Mouse (Mus musculus) kidney, embryonic 15.5 days (tissue): ENCODE measurements at regions not wholly inside any gene's neighbourhood (a gene's known extent, or its start where the extent isn't known, plus 50 kb on each side); places are given as distances from the start of the nearest gene placed in this dataset.

ENCODE experiments used
- ATAC-seq: fragments of 200-750 bp; cut with Nextera tagmentation; replicated peaks from 2 replicates; pipeline ENCODE4 v1.8.0; 2017; ENCODE audit warnings: moderate TSS enrichment; ENCODE audit not compliant: low FRiP score
- H3K27ac ChIP-seq: fragments of 300-500 bp; sonication (generic); 2 replicates; pipeline ENCODE4 v1.5.1; 2015; ENCODE audit warnings: mild to moderate bottlenecking, inconsistent platforms
- H3K27me3 ChIP-seq: fragments of 300-500 bp; sonication (generic); 2 replicates; pipeline ENCODE4 v1.6.1; 2015; ENCODE audit warnings: inconsistent platforms
- H3K36me3 ChIP-seq: fragments of 300-500 bp; sonication (generic); 2 replicates; pipeline ENCODE4 v1.6.1; 2015; ENCODE audit warnings: inconsistent platforms
- H3K4me1 ChIP-seq: fragments of 300-500 bp; sonication (generic); 2 replicates; pipeline ENCODE4 v1.6.1; 2015; ENCODE audit warnings: inconsistent platforms
- H3K4me2 ChIP-seq: fragments of 300-500 bp; sonication (generic); 2 replicates; pipeline ENCODE4 v1.6.1; 2015; ENCODE audit warnings: moderate library complexity, mild to moderate bottlenecking, inconsistent platforms
- H3K4me3 ChIP-seq: fragments of 300-500 bp; sonication (generic); replicated peaks from 2 replicates; pipeline ENCODE4 v1.5.1; 2015; ENCODE audit warnings: mild to moderate bottlenecking, inconsistent platforms
- H3K9ac ChIP-seq: fragments of 300-500 bp; sonication (generic); 2 replicates; pipeline ENCODE4 v1.6.1; 2015; ENCODE audit warnings: mild to moderate bottlenecking, inconsistent platforms
- H3K9me3 ChIP-seq: fragments of 300-500 bp; sonication (generic); replicated peaks from 2 replicates; pipeline ENCODE4 v1.6.1; 2016; ENCODE audit warnings: inconsistent platforms
- WGBS: fragments of 180-500 bp; shearing (Covaris S2); methylation state at CpG from one replicate; pipeline ENCODE4 v1.1.7; 2015; ENCODE audit warnings: mixed read lengths; 5-methylcytosine and 5-hydroxymethylcytosine counted together

- H3K4me2 ChIP-seq: no peak overlapping the region
- no peaks in the 10 kb centered on the region for H3K27me3 ChIP-seq
- no peaks in the 10 kb centered on the region for H3K9me3 ChIP-seq
- no peak overlapping the region for H3K4me3 ChIP-seq
- 87% methylated on average over 8 of the region's 8 CpGs for WGBS
- H3K36me3 ChIP-seq: no peaks in the 10 kb centered on the region
- no peak for ATAC-seq
- peak overlapping the region; percentile 68 for H3K27ac ChIP-seq
- H3K9ac ChIP-seq: no peak overlapping the region
- 0 out of 2 replicates have a peak, but pooled peaks cover 3% of the 10 kb centered on the region for H3K4me1 ChIP-seq
Observed at GRCm38 (mm10) chr6:50936306-50936705, 282.1 kb upstream of the Npvf start.

GRCm38 (mm10) chr6:50937094-50937493 is 282.9 kb upstream of the Npvf start:
- Histone ChIP-seq H3K27me3 (no peaks in the 10 kb centered on the region), H3K4me2 (no peak overlapping the region), H3K9ac (no peak overlapping the region), H3K9me3 (no peaks in the 10 kb centered on the region), H3K36me3 (no peaks in the 10 kb centered on the region), H3K4me3 (no peak overlapping the region), H3K4me1 (0 out of 2 replicates have a peak, but pooled peaks cover 3% of the 10 kb centered on the region), H3K27ac (peak overlapping the region; percentile 68)
- ATAC-seq: no peak
- WGBS: 17% methylated on average over 9 of the region's 9 CpGs

GRCm38 (mm10) chr6:50938879-50939278 is 284.6 kb upstream of the Npvf start:
- ATAC-seq: 0 out of 2 replicates have a peak, but pooled peaks have one; percentile 33
- 23% methylated on average over 7 of the region's 7 CpGs for WGBS

GRCm38 (mm10) chr6:50939440-50939839 is 285.2 kb upstream of the Npvf start:
- Histone ChIP-seq H3K9ac (no peak overlapping the region), H3K9me3 (no peaks in the 10 kb centered on the region), H3K4me1 (no peaks in the 10 kb centered on the region), H3K36me3 (no peaks in the 10 kb centered on the region), H3K27me3 (no peaks in the 10 kb centered on the region), H3K27ac (no peak overlapping the region), H3K4me2 (no peak overlapping the region), H3K4me3 (no peak overlapping the region)
- ATAC-seq: 0 out of 2 replicates have a peak, but pooled peaks have one; percentile 36
- WGBS: 50% methylated on average over 2 of the region's 2 CpGs

More at GRCm38 (mm10) chr6:50938879-50939278, 284.6 kb upstream of the Npvf start:
- no peaks in the 10 kb centered on the region for H3K36me3 ChIP-seq
- H3K27me3 ChIP-seq: no peaks in the 10 kb centered on the region
- H3K27ac ChIP-seq: no peak overlapping the region
- H3K9me3 ChIP-seq: no peaks in the 10 kb centered on the region
- H3K4me1 ChIP-seq: 0 out of 2 replicates have a peak, but pooled peaks cover 3% of the 10 kb centered on the region
- H3K9ac ChIP-seq: no peak overlapping the region
- H3K4me2 ChIP-seq: no peak overlapping the region
- H3K4me3 ChIP-seq: no peak overlapping the region

GRCm38 (mm10) chr6:50940118-50940517 is 285.9 kb upstream of the Npvf start:
- Histone ChIP-seq H3K9ac (no peak overlapping the region), H3K36me3 (no peaks in the 10 kb centered on the region), H3K9me3 (no peaks in the 10 kb centered on the region), H3K27ac (no peak overlapping the region), H3K27me3 (no peaks in the 10 kb centered on the region), H3K4me1 (no peaks in the 10 kb centered on the region), H3K4me2 (no peak overlapping the region), H3K4me3 (no peak overlapping the region)
- no peak for ATAC-seq
- 36% methylated on average over 1 of the region's 1 CpGs for WGBS

- ATAC-seq: no peak
- Histone ChIP-seq H3K9me3 (no peaks in the 10 kb centered on the region), H3K27ac (peak overlapping the region; percentile 25; the same call in 1 of the 2 replicates), H3K4me3 (no peak overlapping the region), H3K9ac (no peak overlapping the region), H3K27me3 (no peaks in the 10 kb centered on the region), H3K4me1 (no peaks in the 10 kb centered on the region), H3K4me2 (no peak overlapping the region), H3K36me3 (no peaks in the 10 kb centered on the region)
- 73% methylated on average over 10 of the region's 10 CpGs for WGBS
Observed at GRCm38 (mm10) chr6:50940641-50941398, 286.6 kb upstream of the Npvf start.

GRCm38 (mm10) chr6:50942696-50943095 is 288.5 kb upstream of the Npvf start:
- no peak overlapping the region for H3K9ac ChIP-seq
- no peak overlapping the region for H3K27ac ChIP-seq
- no peaks in the 10 kb centered on the region for H3K9me3 ChIP-seq
- no peak overlapping the region for H3K4me2 ChIP-seq
- no peak for ATAC-seq
- H3K36me3 ChIP-seq: no peaks in the 10 kb centered on the region
- no peak overlapping the region for H3K4me3 ChIP-seq
- WGBS: 84% methylated on average over 5 of the region's 5 CpGs
- H3K4me1 ChIP-seq: no peaks in the 10 kb centered on the region
- H3K27me3 ChIP-seq: no peaks in the 10 kb centered on the region

GRCm38 (mm10) chr6:50948061-50948460 is 293.8 kb upstream of the Npvf start:
- no peaks in the 10 kb centered on the region for H3K36me3 ChIP-seq
- 59% methylated on average over 4 of the region's 4 CpGs for WGBS
- H3K27me3 ChIP-seq: no peaks in the 10 kb centered on the region
- H3K9ac ChIP-seq: no peak overlapping the region
- ATAC-seq: no peak
- H3K4me3 ChIP-seq: no peak overlapping the region
- H3K4me1 ChIP-seq: peaks cover 6% of the 10 kb centered on the region
- no peak overlapping the region for H3K27ac ChIP-seq
- no peaks in the 10 kb centered on the region for H3K9me3 ChIP-seq
- no peak overlapping the region for H3K4me2 ChIP-seq

GRCm38 (mm10) chr6:50949361-50949760 is 295.1 kb upstream of the Npvf start:
- Histone ChIP-seq H3K36me3 (no peaks in the 10 kb centered on the region), H3K9me3 (no peaks in the 10 kb centered on the region), H3K27me3 (no peaks in the 10 kb centered on the region), H3K27ac (peak overlapping the region; percentile 46; the same call in 1 of the 2 replicates), H3K4me3 (no peak overlapping the region), H3K4me1 (peaks cover 6% of the 10 kb centered on the region), H3K4me2 (no peak overlapping the region), H3K9ac (no peak overlapping the region)
- no peak for ATAC-seq
- WGBS: 94% methylated on average over 5 of the region's 5 CpGs

- no peak for ATAC-seq
- H3K9ac ChIP-seq: no peak overlapping the region
- H3K9me3 ChIP-seq: no peaks in the 10 kb centered on the region
- no peaks in the 10 kb centered on the region for H3K36me3 ChIP-seq
- no peaks in the 10 kb centered on the region for H3K27me3 ChIP-seq
- WGBS: 41% methylated on average over 11 of the region's 11 CpGs
- peaks cover 8% of the 10 kb centered on the region for H3K4me1 ChIP-seq
- no peak overlapping the region for H3K4me2 ChIP-seq
- no peak overlapping the region for H3K4me3 ChIP-seq
- peak overlapping the region; percentile 46; the same call in 1 of the 2 replicates for H3K27ac ChIP-seq
Observed at GRCm38 (mm10) chr6:50949883-50950583, 295.8 kb upstream of the Npvf start.

GRCm38 (mm10) chr6:50957328-50957900 is 303.2 kb upstream of the Npvf start:
- H3K4me1 ChIP-seq: peaks cover 13% of the 10 kb centered on the region

GRCm38 (mm10) chr6:50960341-50960740 is 306.1 kb upstream of the Npvf start:
- Histone ChIP-seq H3K4me3 (no peak overlapping the region), H3K36me3 (no peaks in the 10 kb centered on the region), H3K4me1 (peaks cover 7% of the 10 kb centered on the region; the same call in 1 of the 2 replicates), H3K4me2 (no peak overlapping the region), H3K9me3 (no peaks in the 10 kb centered on the region), H3K27ac (no peak overlapping the region), H3K9ac (no peak overlapping the region), H3K27me3 (no peaks in the 10 kb centered on the region)
- ATAC-seq: no peak
- WGBS: 61% methylated on average over 5 of the region's 5 CpGs

More at GRCm38 (mm10) chr6:50957328-50957900, 303.2 kb upstream of the Npvf start:
- Histone ChIP-seq H3K4me2 (no peak overlapping the region), H3K4me3 (no peak overlapping the region), H3K36me3 (no peaks in the 10 kb centered on the region), H3K9me3 (no peaks in the 10 kb centered on the region), H3K27me3 (no peaks in the 10 kb centered on the region), H3K9ac (no peak overlapping the region), H3K27ac (0 out of 2 replicates have a peak overlapping the region, but pooled peaks have one; percentile 19)
- ATAC-seq: no peak
- WGBS: 90% methylated on average over 4 of the region's 4 CpGs
